ENCODE assay signal across 27 mouse cellular contexts in genomic region chr1:33939828-33940227, GRCm38 (mm10). TPM values are rescaled to one million over a fixed set of nuclear protein-coding genes. Genes with fewer than 3 reads are reported as not detected.
DNase-seq lines count a peak whose midpoint lies in the region; ATAC-seq and TF ChIP-seq lines count a peak whose summit lies in the region.
"Had no signal": no experiment of that assay in that cellular context is flagged by ENCODE, and none has a peak within 500 bp of the region (broad histone marks: within the 10 kb centered on the region; RNA-seq: fewer than 3 reads in every experiment).

No protein-coding gene starts in this region.

- no peak for TF ChIP-seq EP300 in liver, postnatal 0 days (IDR thresholded peaks at IDR 0.05; ENCODE audit: low read depth)

- intact Hi-C loops in heart, postnatal 25 days (cut with DNase I), result no loop called here

- no peaks in the 10 kb centered on the region for H3K27me3 ChIP-seq in liver, embryonic 15.5 days
- H3K27me3 ChIP-seq in liver, postnatal 0 days (ENCODE audit: insufficient read depth, low read length), result no peaks in the 10 kb centered on the region
- H3K27me3 ChIP-seq: embryonic facial prominence, embryonic 13.5 days; forebrain, embryonic 12.5 days; hindbrain, embryonic 13.5 days had no signal

- no peaks in the 10 kb centered on the region for H3K36me3 ChIP-seq in liver, embryonic 15.5 days (replicated peaks)
- no peaks in the 10 kb centered on the region for H3K36me3 ChIP-seq in ES-E14 (ENCODE audit: control insufficient read depth, insufficient read depth, low read length, poor library complexity, severe bottlenecking)
- no peaks in the 10 kb centered on the region for H3K36me3 ChIP-seq in liver, postnatal 0 days (replicated peaks; ENCODE audit: insufficient read depth, low read length)
- H3K36me3 ChIP-seq: embryonic facial prominence, embryonic 10.5 days; embryonic facial prominence, embryonic 13.5 days; forebrain, embryonic 12.5 days; hindbrain, embryonic 10.5 days; hindbrain, embryonic 13.5 days had no signal

- TF ChIP-seq CTCF in layer of hippocampus, adult 2 months (conservative IDR thresholded peaks at IDR 0.05), result no peak
- no peak for TF ChIP-seq CTCF in liver, postnatal 0 days (IDR thresholded peaks at IDR 0.05; ENCODE audit: low read depth)

- no peak for DNase-seq in layer of hippocampus, adult 2 months (ENCODE audit: low spot score in 2 of 2)
- no peak for DNase-seq in layer of hippocampus, postnatal 36 days
- DNase-seq in liver (no peak), ES-E14 (ENCODE audit: low read depth, low spot score) (no peak)
- DNase-seq in liver, postnatal 0 days, result peak; percentile 42
- no peak for DNase-seq in cerebellum, adult 11 months
- no peak for DNase-seq in heart, postnatal 25 days (ENCODE audit: low spot score)
- DNase-seq: adrenal gland, adult 2 months; adrenal gland, postnatal 14 days; cerebellum, adult 9-11 months; cerebellum, postnatal 36 days; embryo, embryonic 11 days; gastrocnemius, adult 2 months; gastrocnemius, postnatal 14 days; heart, adult 11 months; heart, postnatal 36 days had no signal

- in situ Hi-C loops in ES-E14 (cut with MboI; ENCODE audit: low sequenced_read_pairs in 2 of 2, unreplicated experiment in 2 of 2), result no loop called here

- no peaks in the 10 kb centered on the region for H3K9me3 ChIP-seq in liver, embryonic 15.5 days (replicated peaks)
- no peaks in the 10 kb centered on the region for H3K9me3 ChIP-seq in ES-E14 (ENCODE audit: control insufficient read depth, insufficient read depth, low read depth, low read length)
- H3K9me3 ChIP-seq in liver, postnatal 0 days (ENCODE audit: low read length), result no peaks in the 10 kb centered on the region
- H3K9me3 ChIP-seq: embryonic facial prominence, embryonic 10.5 days; embryonic facial prominence, embryonic 13.5 days; forebrain, embryonic 12.5 days; hindbrain, embryonic 10.5 days; hindbrain, embryonic 13.5 days had no signal

- 51% methylated on average over 5 of the region's 5 CpGs for WGBS in liver, embryonic 15.5 days (ENCODE audit: insufficient replicate concordance)
- 54% methylated on average over 5 of the region's 5 CpGs for WGBS in liver, postnatal 0 days (ENCODE audit: insufficient replicate concordance)

- 0 out of 2 replicates have a peak, but pooled peaks have one; percentile 22 for ATAC-seq in liver, embryonic 15.5 days (ENCODE audit: insufficient read depth)
- ATAC-seq in liver, postnatal 0 days, result peak; percentile 95
- ATAC-seq: CD4-positive, CD25-positive, alpha-beta regulatory T cell, adult 4 months; forebrain, embryonic 16.5 days; hindbrain, embryonic 16.5 days had no signal

- H3K4me1 ChIP-seq in liver, embryonic 15.5 days (replicated peaks), result no peaks in the 10 kb centered on the region
- H3K4me1 ChIP-seq in ES-E14 (ENCODE audit: control insufficient read depth in 2 of 2, insufficient read depth in 2 of 2, low read length in 2 of 2, poor library complexity in 1 of 2), result peaks cover 19 to 22% of the 10 kb centered on the region in 2 experiments
- peaks cover 2% of the 10 kb centered on the region; the same call in 1 of the 2 replicates for H3K4me1 ChIP-seq in liver, postnatal 0 days (ENCODE audit: insufficient read depth)
- H3K4me1 ChIP-seq: embryonic facial prominence, embryonic 13.5 days; forebrain, embryonic 12.5 days; hindbrain, embryonic 13.5 days had no signal

- H3K9ac ChIP-seq in liver, embryonic 15.5 days, result no peak overlapping the region
- 0 out of 2 replicates have a peak overlapping the region, but pooled peaks have one; percentile 20 for H3K9ac ChIP-seq in ES-E14 (ENCODE audit: insufficient read depth, low read depth, low read length, poor library complexity, severe bottlenecking)
- H3K9ac ChIP-seq in liver, postnatal 0 days (replicated peaks), result no peak overlapping the region
- H3K9ac ChIP-seq: embryonic facial prominence, embryonic 13.5 days; forebrain, embryonic 12.5 days; hindbrain, embryonic 13.5 days had no signal

- H3K27ac ChIP-seq in layer of hippocampus, adult 2 months, result 0 out of 2 replicates have a peak overlapping the region, but pooled peaks have one; percentile 36
- no peak overlapping the region for H3K27ac ChIP-seq in liver, embryonic 15.5 days (replicated peaks)
- H3K27ac ChIP-seq in ES-E14 (ENCODE audit: insufficient read depth, low read depth, low read length, poor library complexity, severe bottlenecking), result peak overlapping the region; percentile 3; the same call in 1 of the 2 replicates
- peak overlapping the region; percentile 39; the same call in 1 of the 2 replicates for H3K27ac ChIP-seq in liver, postnatal 0 days (ENCODE audit: low read depth)
- H3K27ac ChIP-seq: embryonic facial prominence, embryonic 10.5 days; embryonic facial prominence, embryonic 13.5 days; forebrain, embryonic 12.5 days; gastrocnemius, adult 2 months; hindbrain, embryonic 10.5 days; hindbrain, embryonic 13.5 days had no signal

- no peak overlapping the region for H3K4me3 ChIP-seq in layer of hippocampus, adult 2 months
- no peak overlapping the region for H3K4me3 ChIP-seq in liver, embryonic 15.5 days (replicated peaks)
- H3K4me3 ChIP-seq in ES-E14 (ENCODE audit: insufficient read depth in 1 of 2, low read depth in 1 of 2, low read length in 2 of 2, poor library complexity in 1 of 2, severe bottlenecking in 1 of 2), result no peak overlapping the region
- no peak overlapping the region for H3K4me3 ChIP-seq in liver, postnatal 0 days (ENCODE audit: low read depth, low read length)
- H3K4me3 ChIP-seq: embryonic facial prominence, embryonic 10.5 days; embryonic facial prominence, embryonic 13.5 days; erythroblast, embryonic 14.5 days; forebrain, embryonic 12.5 days; gastrocnemius, adult 2 months; hindbrain, embryonic 10.5 days; hindbrain, embryonic 13.5 days had no signal

- H3K4me2 ChIP-seq in liver, embryonic 15.5 days, result no peak overlapping the region
- H3K4me2 ChIP-seq in liver, postnatal 0 days (ENCODE audit: low read depth, low read length), result no peak overlapping the region
- H3K4me2 ChIP-seq: embryonic facial prominence, embryonic 13.5 days; forebrain, embryonic 12.5 days; heart, embryonic 11.5 days; hindbrain, embryonic 13.5 days had no signal

TF ChIP-seq in ES-E14, 5 proteins besides CTCF, POLR2A, EP300 and RAD21:
- no peak for TF ChIP-seq ZC3H11A (IDR thresholded peaks at IDR 0.05; ENCODE audit: borderline replicate concordance, low read depth, low read length)
- no peak for TF ChIP-seq ZNF384 (IDR thresholded peaks at IDR 0.05; ENCODE audit: low read depth, low read length)
- no peak for TF ChIP-seq CHD2 (IDR thresholded peaks at IDR 0.05; ENCODE audit: low read depth, low read length)
- TF ChIP-seq HCFC1 (IDR thresholded peaks at IDR 0.05; ENCODE audit: borderline replicate concordance, insufficient read depth, low read length), result no peak
- TF ChIP-seq MAFK (IDR thresholded peaks at IDR 0.05; ENCODE audit: insufficient read depth, low read depth, low read length), result no peak
TF ChIP-seq in ES-E14: peak in this region for 0.

RNA-seq across cellular contexts. Expression of gene Dst, which starts 31.8 kb away (rescaled TPM):
- total RNA-seq in layer of hippocampus, adult 2 months (2021), result 100 to 1,000 TPM; 206 to 207 TPM
- 100 to 1,000 TPM; 200 to 227 TPM for total RNA-seq in layer of hippocampus, postnatal 36 days (2021)
- polyA plus RNA-seq in liver, embryonic 15.5 days (2015; fragmentation: Nextera tagmentation; extraction: Ambion mirVana), result 5.9 and 6.9 TPM in 2 replicates
- 186 and 247 TPM in 2 replicates for total RNA-seq in ES-E14 (2012; rRNA removed)
- polyA plus RNA-seq in liver, postnatal 0 days (2015; fragmentation: Nextera tagmentation; extraction: Ambion mirVana), result 6.0 and 6.4 TPM in 2 replicates
- total RNA-seq in heart, postnatal 25 days (2021), result 100 to 1,000 TPM; 338 to 369 TPM

RNA-seq across cellular contexts. Expression of gene Bend6, which starts 32.2 kb away (rescaled TPM):
- 10 to 100 TPM; 71.7 to 72.1 TPM for total RNA-seq in layer of hippocampus, adult 2 months (2021)
- 10 to 100 TPM; 69.8 to 71.8 TPM for total RNA-seq in layer of hippocampus, postnatal 36 days (2021)
- polyA plus RNA-seq in liver, embryonic 15.5 days (2015; fragmentation: Nextera tagmentation; extraction: Ambion mirVana), result 0.41 and 0.50 TPM in 2 replicates
- total RNA-seq in ES-E14 (2012; rRNA removed), result 0.48 and 0.89 TPM in 2 replicates
- polyA plus RNA-seq in liver, postnatal 0 days (2015; fragmentation: Nextera tagmentation; extraction: Ambion mirVana), result 0.12 and 0.22 TPM in 2 replicates
- 1 to 10 TPM; 2.3 to 2.4 TPM for total RNA-seq in heart, postnatal 25 days (2021)
- polyA plus RNA-seq: erythroblast, embryonic 14.5 days had no signal

Comparison
In these comparisons a context has a peak if more than half of its experiments do, and no peak if none do; other contexts are left out.
1. RNA of gene Bend6, which starts 32.2 kb away (total RNA-seq): 71.7 to 72.1 TPM in layer of hippocampus, adult 2 months and 69.8 to 71.8 TPM in layer of hippocampus, postnatal 36 days; 2.3 to 2.4 TPM in heart, postnatal 25 days and 0.48 to 0.89 TPM in ES-E14; every median in the first group is over 10 times any median in the second.